Mouse (Mus musculus): ENCODE data around the gene Dpy19l2.
"Not testable (repeated sequence)": the region's sequence is repeated elsewhere in the genome, so short reads cannot be mapped to it uniquely, and the experiment has no call there.

The Dpy19l2 gene

DNA sequence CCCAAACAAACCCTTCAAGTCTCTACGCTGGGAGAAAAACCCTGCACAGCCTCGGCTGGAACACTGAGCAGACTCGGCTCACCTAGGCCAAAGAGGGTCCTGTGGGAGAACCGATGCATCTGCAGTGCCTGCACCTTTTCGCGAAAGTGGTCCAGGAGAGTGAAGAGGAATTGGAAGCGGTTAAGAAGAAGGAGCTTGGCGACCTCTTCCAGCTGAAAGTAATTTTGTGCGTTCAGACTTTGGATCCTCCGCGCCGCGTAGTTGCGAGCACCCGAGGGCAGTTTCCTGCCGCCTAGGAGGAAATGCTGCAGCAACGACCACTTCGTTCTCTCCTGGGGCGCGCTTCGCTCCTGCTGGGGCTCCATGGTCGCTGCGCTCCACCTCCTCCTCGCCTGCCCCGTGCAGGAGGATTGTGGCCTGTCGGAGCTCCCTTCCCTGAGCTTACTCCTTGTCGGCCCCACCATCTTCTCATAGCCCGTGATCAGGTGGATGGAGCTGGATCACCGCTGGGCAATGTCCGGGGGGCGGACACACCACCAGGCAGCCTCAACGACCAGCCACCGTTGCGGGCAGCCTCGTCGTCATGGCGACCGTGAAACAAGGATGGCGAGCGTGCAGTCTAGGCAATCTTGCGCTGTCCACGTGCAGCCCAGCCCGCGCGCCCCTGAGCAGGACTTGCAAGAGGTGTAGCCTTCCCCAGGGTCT, at the start of gene Dpy19l2:
Gene Dpy19l2, minus strand, starts transcription at position 594 of the 705 bp plus-strand sequence.
- DNase-seq: peak; percentile 58

DNA sequence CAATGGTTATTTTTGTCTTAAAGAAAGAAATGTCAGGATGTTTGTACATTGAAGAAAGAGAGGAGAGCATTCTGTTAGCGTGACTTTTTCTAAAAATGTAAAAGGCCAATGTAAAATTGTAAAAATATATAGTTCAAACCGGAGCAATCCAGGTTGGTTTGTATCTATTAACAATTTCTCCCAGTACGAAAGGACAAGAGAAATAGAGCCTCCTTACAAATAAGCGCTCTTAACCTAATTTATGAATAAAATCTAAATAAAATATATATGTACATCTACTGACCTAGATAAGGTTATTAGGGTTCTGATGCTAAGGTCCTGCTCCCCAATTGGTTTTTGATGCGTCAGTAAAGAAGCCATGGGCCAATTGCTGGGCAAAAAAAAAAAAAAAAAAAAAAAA, 48.9 kb upstream of the Dpy19l2 start:
- no peak for DNase-seq

DNA sequence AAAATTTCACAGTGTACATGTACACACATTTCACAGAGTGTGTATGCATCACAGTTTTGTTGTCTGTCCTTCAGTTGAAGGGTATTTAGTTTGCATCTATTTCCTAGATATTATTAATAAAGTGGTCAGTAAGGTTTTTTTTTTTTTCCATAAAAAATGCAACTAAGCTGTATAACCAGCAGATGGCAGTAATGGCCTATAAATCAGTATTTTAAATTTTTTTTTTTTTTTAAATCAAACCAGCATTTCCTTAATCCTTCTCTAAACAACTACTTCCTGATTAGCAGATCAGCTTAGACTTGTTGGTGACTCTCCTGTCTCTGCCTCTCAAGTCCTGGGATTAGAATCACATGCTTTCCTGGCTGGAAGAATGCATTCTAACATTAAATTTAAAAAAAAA, 5.2 kb upstream of the Dpy19l2 start:
- no peak for DNase-seq

DNA sequence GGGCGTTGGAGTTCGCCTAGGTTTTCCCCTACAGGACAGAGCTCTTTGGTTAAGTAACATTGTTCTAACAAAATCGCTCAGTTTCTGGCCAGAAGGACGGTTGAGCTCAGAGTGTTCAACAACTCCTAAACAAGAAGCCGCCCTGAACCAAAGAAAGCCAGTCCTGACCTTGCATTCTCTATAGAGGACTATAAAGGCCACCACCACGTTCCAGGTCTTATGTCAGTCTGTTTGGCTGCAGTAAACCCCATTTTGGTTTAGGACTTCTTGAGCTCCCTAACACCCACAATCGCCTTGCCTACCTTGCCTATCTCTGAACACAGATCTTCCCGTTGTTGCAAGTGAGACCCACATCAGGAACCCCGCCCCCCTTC, 299 bp upstream of the Dpy19l2 start:
- DNase-seq: no peak

GRCm38 (mm10) chr9:24637341-24637740, 58.8 kb downstream of the Dpy19l2 start:
- not testable (repeated sequence) for DNase-seq

DNA sequence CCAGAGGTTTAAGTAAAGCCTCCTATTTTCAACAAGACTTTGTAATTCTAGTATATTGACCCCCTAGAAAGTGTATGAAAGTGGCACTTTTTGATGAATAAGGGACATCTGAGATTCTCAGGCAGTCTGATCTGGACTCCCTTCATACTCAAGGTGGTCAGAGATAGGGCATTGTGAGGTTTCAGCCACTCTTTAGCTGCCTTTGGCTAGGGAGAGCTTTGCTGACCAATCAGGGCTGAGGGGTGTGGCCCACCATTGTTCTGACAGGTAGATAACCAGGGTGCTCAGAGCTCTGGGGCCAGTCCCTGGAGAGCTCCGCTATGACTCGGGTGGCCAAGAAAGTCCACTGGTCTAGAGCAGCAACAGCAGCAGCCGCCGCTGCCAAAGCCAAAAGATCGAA, 71.2 kb downstream of the Dpy19l2 start, which contains the start of gene Cypt4:
Gene Cypt4, plus strand, starts transcription at position 301 of the 400 bp plus-strand sequence.
- DNase-seq: no peak

- DNase-seq: no peak
These were observed 157.9 kb downstream of the Dpy19l2 start for GRCm38 (mm10) chr9:24538159-24538558.

- peak; percentile 74 for DNase-seq
These were observed 179.4 kb downstream of the Dpy19l2 start for GRCm38 (mm10) chr9:24516575-24517139.

- no peak for DNase-seq
These were observed 182.0 kb downstream of the Dpy19l2 start for GRCm38 (mm10) chr9:24514078-24514469.

DNA sequence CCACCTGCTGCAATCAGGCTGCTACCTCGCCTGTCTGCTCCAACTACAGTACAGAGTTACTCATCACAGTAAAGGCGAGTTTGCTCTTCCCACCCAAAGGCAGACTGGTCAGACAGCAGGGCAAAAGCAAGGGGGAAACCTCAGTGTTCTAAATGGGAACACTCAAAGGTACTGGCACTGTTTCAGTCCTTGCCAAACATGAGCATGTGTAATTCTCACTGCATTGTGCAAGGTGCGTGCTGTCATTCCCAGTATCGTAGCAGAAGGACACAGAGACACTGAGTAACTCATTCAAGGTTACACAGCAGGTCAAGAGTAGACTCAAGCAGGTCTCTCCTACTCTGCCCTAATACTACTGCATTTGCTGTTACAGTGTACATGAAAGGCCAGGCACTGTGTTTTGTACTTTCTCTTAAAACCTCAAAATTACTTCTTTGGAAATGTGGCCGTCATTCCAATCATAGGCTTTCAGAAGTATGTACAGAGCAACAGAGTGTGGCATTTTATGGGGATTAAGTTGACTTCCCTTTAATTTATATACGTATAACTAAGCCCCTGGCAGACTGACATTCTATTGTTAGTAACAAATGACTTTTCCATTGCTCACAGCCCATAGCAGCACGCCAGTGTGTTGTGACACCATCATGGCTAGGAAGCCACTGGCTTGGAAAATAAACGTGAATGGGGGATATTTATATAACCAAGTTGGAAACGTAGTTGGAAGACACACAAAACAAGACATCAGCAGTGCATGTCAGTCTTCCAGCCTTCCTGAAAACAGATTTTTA, 182.6 kb downstream of the Dpy19l2 start:
- no peak for DNase-seq

DNA sequence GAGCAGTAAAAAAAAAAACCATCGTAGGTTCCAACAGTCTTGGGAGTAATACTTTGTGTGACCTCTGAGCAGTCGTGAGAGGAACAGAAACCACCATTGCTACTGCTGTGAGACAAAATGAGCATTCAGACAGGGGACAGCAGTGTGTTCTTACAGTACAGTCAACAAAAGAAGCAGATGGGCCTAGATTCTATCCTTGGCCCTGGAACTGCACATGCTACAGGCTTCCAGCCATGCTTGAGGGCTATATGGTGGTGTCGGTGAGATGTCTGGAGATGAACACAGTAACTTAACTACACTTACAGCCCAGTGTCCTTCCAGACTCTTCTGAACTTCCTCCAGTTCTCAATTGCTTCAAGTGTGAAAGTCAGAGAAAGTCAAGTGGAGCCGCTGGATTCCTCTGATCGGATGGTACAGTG, 184.0 kb downstream of the Dpy19l2 start:
- DNase-seq: no peak

DNA sequence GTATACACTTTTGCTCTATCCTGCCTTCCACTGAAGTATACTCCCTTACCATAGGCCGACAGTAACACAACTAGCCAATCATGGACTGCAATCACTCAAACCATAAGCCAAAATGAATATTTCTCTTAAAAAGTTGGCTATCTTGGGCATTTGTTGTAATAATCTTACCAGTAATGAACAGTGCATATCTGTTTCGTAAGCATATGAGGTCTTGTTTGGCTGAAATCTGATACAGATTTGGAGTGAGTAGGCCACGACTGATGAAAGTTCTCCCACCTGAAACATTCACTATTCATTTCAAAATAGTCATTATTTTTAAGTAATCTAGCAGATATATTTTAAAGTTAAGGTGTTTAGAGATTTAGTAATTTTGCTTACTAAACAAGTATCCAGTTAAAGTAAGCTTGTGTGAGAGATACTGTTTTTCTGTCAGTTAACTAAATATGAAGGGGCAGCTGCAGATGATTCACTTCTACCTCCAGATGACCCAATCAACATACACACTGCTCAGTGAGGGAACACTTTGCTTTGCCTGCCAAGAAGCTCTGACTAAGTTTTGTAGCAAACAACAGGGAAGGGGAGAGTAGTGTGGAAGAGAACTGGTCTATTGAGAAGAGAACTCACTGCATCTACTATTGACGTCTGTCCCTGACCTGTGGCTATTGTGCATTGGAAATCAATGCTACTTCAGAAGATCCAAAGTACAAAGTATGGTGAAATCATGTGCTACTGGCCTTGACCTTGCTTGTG, 184.5 kb downstream of the Dpy19l2 start:
- DNase-seq: no peak

- DNase-seq: no peak
These were observed 187.2 kb downstream of the Dpy19l2 start for GRCm38 (mm10) chr9:24508880-24509279.
